Mouse (Mus musculus): ENCODE data around the gene Ifngr2.

DNA sequence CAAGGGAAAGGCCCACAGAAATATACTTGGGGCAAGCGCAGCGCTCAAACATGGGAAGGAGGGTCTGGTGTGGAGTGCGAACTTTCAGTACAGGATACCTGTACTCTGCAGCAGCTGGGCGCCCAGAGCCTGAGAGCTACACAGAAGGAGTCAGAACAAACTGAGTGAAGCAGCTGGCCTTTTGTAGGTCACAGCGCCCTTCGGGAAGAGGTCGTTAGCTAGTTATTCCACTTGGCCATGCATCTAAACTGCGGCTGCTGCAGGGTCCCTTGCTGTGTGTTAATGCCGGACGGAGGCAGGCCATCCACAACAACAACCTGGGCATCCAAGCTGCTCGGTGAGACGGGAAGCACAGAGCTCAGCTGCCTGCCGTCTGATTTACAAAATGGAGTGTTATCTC is 28.3 kb downstream of the Ifngr2 start:
- no peak for TF ChIP-seq HCFC1 (IDR thresholded peaks at IDR 0.05; ENCODE audit: borderline replicate concordance, insufficient read depth, low read length)
- TF ChIP-seq ZNF384 (IDR thresholded peaks at IDR 0.05; ENCODE audit: low read depth, low read length), result no peak
- no peak for TF ChIP-seq MAFK (IDR thresholded peaks at IDR 0.05; ENCODE audit: insufficient read depth, low read depth, low read length)
- TF ChIP-seq CHD2 (IDR thresholded peaks at IDR 0.05; ENCODE audit: low read depth, low read length), result no peak
- TF ChIP-seq ZC3H11A (IDR thresholded peaks at IDR 0.05; ENCODE audit: borderline replicate concordance, low read depth, low read length), result no peak

Measured in ES-E14 (cell line).